Mouse (Mus musculus): ENCODE measurements around the gene Lsm4.

DNA sequence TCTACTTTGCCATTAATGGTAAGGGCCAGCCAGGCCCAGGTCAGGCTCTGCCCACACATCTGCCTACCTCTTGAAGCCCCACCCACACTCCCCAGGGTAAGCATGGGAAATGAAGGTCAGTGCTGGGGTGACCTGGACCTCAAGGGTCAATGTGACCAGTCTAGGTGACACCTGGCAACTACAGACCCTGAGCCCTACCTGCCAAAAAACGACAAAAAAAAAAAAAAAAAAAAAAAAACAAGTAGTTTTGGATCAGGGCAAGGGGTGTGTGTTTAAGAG lies 24.9 kb upstream of the Lsm4 start:
- TF ChIP-seq GATA1 (IDR thresholded peaks at IDR 0.05; ENCODE audit: low read length) (no peak), TAL1 (IDR thresholded peaks at IDR 0.05; ENCODE audit: low read length) (no peak)
